Mouse (Mus musculus): ENCODE data around the gene Rab8b. TPM values are rescaled to one million over a fixed set of nuclear protein-coding genes. Genes with fewer than 3 reads are reported as not detected.

Gene Rab8b
- polyA plus RNA-seq, 1 experiment from 2014 or later = 26.7 TPM

DNA sequence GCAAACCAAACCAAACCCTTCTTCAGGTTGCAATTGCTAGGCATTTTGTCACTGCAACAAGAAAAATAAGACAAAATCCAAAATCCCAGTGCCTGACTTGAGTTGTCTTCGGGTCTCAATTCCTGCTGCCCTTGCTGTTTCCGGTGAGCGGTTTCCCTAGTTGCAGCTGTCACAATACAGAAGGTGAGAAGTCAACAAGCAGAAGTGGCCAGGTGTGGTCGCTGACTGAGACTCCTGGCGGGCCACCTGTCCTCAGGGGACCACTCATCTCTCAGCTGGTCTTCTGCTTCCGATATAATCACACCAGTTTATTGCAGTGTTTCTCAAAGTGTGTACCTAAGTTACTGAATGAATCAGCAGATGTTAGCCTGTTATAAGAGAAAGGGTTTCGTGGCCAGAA lies 10.9 kb upstream of the Rab8b start:
- WGBS = 73% methylated on average over 7 of the region's 7 CpGs
- DNase-seq (ENCODE audit: low spot score) = no peak
- no peak overlapping the region for H3K27ac ChIP-seq (replicated peaks)

DNA sequence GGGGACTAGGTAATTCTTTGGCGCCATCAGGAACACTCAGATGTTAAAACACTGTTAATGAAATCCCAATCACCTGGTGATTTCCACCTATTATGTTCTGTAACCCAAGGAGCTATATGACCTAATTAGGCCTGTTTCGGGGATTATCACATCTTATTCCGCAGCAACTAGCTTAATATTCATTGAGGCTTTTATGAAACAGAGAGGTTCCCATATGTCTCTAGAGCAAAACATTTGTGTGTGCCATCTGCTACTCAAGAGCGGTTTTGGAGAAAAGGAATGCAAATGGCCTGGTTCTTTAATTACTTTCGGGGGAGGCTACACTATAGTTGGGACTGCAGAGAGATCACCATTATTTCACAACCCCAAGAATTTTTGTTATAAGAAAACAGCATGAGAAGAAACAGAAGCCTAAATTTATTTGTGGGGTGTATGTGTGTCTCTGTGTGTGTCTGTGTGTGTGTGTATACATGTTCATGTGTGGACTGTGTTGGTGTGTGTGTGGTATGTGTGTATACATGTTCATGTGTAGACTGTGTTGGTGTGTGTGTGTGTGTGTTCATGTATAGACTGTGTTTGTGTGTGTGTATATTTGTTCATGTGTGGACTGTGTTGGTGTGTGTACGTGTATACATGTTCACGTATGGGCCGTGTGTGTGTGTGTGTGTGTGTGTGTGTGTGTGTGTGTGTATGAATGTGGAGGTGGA lies 8.4 kb upstream of the Rab8b start:
- no peaks in the 10 kb centered on the region for H3K36me3 ChIP-seq
- no peaks in the 10 kb centered on the region for H3K9me3 ChIP-seq (replicated peaks)
- peak; percentile 3 for DNase-seq (ENCODE audit: low spot score)
- no peak overlapping the region for H3K27ac ChIP-seq (replicated peaks)
- no peaks in the 10 kb centered on the region for H3K4me1 ChIP-seq
- WGBS = 85% methylated on average over 8 of the region's 8 CpGs
- H3K4me3 ChIP-seq = no peak overlapping the region
- H3K27me3 ChIP-seq (ENCODE audit: low read depth, poor library complexity, severe bottlenecking) = no peaks in the 10 kb centered on the region; the same call in 1 of the 2 replicates

More for the DNA sequence above, 10.9 kb upstream of the Rab8b start:
- H3K4me1 ChIP-seq = peaks cover 16% of the 10 kb centered on the region
- no peaks in the 10 kb centered on the region for H3K36me3 ChIP-seq
- no peaks in the 10 kb centered on the region for H3K9me3 ChIP-seq (replicated peaks)
- peaks cover 5% of the 10 kb centered on the region; the same call in 1 of the 2 replicates for H3K27me3 ChIP-seq (ENCODE audit: low read depth, poor library complexity, severe bottlenecking)
- no peak overlapping the region for H3K4me3 ChIP-seq

DNA sequence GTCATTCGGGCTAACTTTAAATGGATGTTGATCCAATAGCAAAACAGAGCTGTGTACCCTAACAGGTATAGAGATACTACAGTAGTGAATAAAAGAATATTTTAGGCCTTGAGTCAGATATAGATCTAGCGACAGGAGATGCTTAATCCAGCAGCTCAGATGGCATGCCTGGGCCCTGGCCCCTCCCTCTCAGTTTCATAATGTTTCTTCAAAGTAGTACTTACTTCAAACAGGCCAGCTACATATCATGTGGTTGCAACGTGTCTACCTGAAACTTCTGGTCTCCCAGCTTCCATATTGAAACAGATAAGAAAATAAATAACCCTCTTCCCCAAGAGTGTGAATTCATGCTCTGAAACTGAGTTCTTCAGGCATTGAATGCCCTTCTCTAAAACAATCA lies 6.4 kb upstream of the Rab8b start:
- Histone ChIP-seq H3K9me3 (replicated peaks) (no peaks in the 10 kb centered on the region), H3K27me3 (ENCODE audit: low read depth, poor library complexity, severe bottlenecking) (peaks cover 8% of the 10 kb centered on the region), H3K27ac (replicated peaks) (no peak overlapping the region), H3K36me3 (no peaks in the 10 kb centered on the region), H3K4me1 (0 out of 2 replicates have a peak, but pooled peaks cover 1% of the 10 kb centered on the region), H3K4me3 (no peak overlapping the region)
- no peak for DNase-seq (ENCODE audit: low spot score)
- 77% methylated on average over 3 of the region's 3 CpGs for WGBS

DNA sequence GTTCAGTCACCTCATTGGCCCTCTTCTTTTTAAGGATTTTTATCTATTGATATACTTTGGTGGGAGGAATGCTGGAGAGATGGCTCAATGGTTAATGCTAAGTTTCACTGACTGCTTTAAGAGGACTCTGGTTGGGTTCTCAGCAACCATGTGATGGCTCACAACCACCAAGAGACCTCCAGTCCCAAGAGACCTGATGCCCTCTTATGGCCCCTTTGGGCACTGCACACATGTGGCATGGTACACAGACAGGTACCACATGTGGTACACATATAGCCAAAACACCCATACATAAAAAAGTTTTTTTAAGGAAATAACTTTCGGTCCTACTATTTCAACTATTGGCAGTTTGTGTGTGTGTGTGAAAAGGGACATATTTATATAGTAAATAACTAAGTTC lies 2.6 kb upstream of the Rab8b start:
- Histone ChIP-seq H3K27me3 (ENCODE audit: low read depth, poor library complexity, severe bottlenecking) (peaks cover 10% of the 10 kb centered on the region; the same call in 1 of the 2 replicates), H3K4me1 (peaks cover 26% of the 10 kb centered on the region), H3K27ac (replicated peaks) (no peak overlapping the region), H3K4me3 (no peak overlapping the region), H3K36me3 (no peaks in the 10 kb centered on the region), H3K9me3 (replicated peaks) (no peaks in the 10 kb centered on the region)
- WGBS = 90% methylated on average over 1 of the region's 1 CpGs
- no peak for DNase-seq (ENCODE audit: low spot score)

DNA sequence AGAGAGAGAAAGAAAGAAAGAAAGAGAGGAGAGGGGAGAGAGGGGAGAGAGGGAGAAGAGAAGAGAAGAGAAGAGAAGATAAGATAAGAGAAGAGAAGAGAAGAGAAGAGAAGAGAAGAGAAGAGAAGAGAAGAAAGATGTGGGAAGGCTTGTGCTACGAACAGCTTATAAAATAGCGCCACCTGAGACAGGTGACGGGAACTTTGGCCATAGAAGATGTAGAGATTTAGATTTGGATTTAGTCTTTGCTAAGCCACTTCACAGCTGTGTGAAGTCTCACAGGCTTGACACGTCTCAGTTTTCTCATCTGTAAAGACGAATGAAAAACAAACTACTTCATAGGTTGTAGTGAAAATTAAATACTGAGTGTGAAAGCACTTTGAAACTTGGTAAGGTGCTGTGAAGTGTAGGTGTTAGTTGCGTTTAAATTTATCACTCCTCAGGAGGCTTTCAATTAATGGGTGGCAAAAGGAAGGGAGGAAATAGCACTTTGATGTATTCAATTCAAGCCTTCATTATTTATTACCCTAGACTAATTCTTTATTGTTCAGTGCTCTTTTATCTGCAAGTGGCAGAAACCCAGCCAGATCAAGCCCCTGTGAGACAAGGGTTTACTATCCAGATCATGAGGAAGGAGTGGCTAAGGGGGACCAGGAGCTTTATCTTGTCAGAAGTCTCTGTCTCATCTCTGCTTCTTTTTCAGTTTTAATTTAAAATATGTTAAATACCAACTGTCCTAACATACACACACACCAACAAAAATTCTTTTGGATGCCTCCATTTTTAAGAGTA lies 1.2 kb upstream of the Rab8b start:
- no peak for DNase-seq (ENCODE audit: low spot score)
- Histone ChIP-seq H3K27ac (replicated peaks) (peak overlapping the region; percentile 95; the same call in 1 of the 2 replicates), H3K27me3 (ENCODE audit: low read depth, poor library complexity, severe bottlenecking) (peaks cover 10% of the 10 kb centered on the region; the same call in 1 of the 2 replicates), H3K4me3 (peak overlapping the region; percentile 79), H3K36me3 (0 out of 2 replicates have a peak, but pooled peaks cover 4% of the 10 kb centered on the region), H3K4me1 (peaks cover 26% of the 10 kb centered on the region), H3K9me3 (replicated peaks) (no peaks in the 10 kb centered on the region)
- 12% methylated on average over 6 of the region's 6 CpGs for WGBS

DNA sequence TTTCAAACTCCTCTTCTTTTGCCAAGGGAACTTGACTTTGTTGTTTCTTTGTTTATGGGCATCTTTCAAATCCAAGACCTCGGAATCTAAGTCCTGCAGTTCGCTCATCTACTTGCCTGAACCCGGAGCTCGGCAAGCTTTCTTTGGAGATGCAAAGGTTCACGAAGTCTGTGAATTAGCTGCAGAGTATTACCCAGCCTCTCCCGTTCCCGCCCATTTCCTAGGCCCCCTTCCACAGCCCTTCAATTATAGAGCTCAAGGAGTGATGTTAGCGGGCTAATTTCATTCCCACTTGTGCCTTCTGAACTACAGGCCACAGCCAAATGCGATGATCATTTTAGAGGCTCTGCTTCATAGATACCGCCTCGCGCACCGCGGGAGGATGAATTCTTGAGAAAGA lies 494 bp upstream of the Rab8b start:
- H3K9me3 ChIP-seq (replicated peaks) = no peaks in the 10 kb centered on the region
- H3K4me3 ChIP-seq = peak overlapping the region; percentile 79
- no peak for DNase-seq (ENCODE audit: low spot score)
- peaks cover 10% of the 10 kb centered on the region; the same call in 1 of the 2 replicates for H3K27me3 ChIP-seq (ENCODE audit: low read depth, poor library complexity, severe bottlenecking)
- 0 out of 2 replicates have a peak, but pooled peaks cover 4% of the 10 kb centered on the region for H3K36me3 ChIP-seq
- H3K27ac ChIP-seq (replicated peaks) = peak overlapping the region; percentile 95
- under 1% methylated on average over 14 of the region's 14 CpGs for WGBS
- H3K4me1 ChIP-seq = peaks cover 26% of the 10 kb centered on the region

DNA sequence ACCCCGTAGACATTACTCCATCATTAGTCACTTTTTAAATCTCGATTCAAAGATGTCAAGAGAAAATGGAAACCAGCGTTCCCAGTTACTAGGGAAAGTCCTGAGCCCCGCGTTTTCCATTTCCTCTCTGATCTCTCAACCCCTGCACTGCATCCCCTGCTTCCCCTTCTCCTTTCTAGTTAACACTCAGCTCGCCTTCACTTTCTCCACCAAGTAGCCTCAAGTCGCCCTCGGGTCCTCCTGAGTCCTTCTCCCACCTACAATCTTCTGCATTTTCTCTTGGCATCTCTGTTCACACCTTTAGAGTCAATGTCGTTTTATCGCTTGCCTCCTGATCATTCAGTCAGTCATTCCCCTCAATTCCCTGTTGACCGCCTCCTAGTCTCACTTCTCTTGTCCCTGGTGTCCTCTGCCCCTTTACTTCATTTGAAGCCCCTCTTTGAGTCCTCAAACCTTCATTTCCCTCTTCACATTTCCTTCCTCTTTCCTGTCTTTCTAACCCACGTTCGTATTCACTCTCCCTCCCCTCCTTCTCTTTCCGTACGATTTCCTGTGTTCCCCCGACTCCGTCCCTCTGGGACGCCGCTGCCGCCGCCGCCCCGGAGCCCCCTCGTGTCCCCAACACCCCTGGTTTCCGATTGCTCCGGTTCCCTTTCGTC lies 686 bp downstream of the Rab8b start:
- H3K9me3 ChIP-seq (replicated peaks) = no peaks in the 10 kb centered on the region
- H3K4me3 ChIP-seq = peak overlapping the region; percentile 79
- no peak for DNase-seq (ENCODE audit: low spot score)
- H3K4me1 ChIP-seq = peaks cover 26% of the 10 kb centered on the region
- 3% methylated on average over 27 of the region's 27 CpGs for WGBS
- H3K27me3 ChIP-seq (ENCODE audit: low read depth, poor library complexity, severe bottlenecking) = peaks cover 10% of the 10 kb centered on the region; the same call in 1 of the 2 replicates
- H3K27ac ChIP-seq (replicated peaks) = peak overlapping the region; percentile 95
- H3K36me3 ChIP-seq = 0 out of 2 replicates have a peak, but pooled peaks cover 4% of the 10 kb centered on the region

DNA sequence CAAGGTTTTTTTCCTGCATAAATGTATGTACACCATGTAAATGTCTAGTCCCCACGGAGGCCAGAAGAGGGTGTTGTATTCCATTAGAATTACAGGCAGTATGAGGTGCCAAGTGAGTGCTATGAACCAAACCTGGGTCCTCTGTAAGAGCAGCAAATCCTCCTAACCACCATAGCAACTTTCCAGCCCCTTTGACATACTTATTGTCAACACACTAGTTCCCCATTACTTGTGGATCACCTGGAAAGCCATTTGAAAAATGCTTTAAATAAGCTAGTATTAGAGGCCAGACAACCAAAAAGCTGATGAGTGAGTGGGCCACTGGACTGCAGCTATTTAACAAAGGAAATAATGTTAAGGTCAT lies 1.6 kb downstream of the Rab8b start:
- Histone ChIP-seq H3K4me1 (peaks cover 26% of the 10 kb centered on the region), H3K4me3 (no peak overlapping the region), H3K27ac (replicated peaks) (no peak overlapping the region), H3K9me3 (replicated peaks) (no peaks in the 10 kb centered on the region), H3K27me3 (ENCODE audit: low read depth, poor library complexity, severe bottlenecking) (peaks cover 10% of the 10 kb centered on the region; the same call in 1 of the 2 replicates), H3K36me3 (peaks cover 9% of the 10 kb centered on the region; the same call in 1 of the 2 replicates)
- no peak for DNase-seq (ENCODE audit: low spot score)
- WGBS = 78% methylated on average over 1 of the region's 1 CpGs

DNA sequence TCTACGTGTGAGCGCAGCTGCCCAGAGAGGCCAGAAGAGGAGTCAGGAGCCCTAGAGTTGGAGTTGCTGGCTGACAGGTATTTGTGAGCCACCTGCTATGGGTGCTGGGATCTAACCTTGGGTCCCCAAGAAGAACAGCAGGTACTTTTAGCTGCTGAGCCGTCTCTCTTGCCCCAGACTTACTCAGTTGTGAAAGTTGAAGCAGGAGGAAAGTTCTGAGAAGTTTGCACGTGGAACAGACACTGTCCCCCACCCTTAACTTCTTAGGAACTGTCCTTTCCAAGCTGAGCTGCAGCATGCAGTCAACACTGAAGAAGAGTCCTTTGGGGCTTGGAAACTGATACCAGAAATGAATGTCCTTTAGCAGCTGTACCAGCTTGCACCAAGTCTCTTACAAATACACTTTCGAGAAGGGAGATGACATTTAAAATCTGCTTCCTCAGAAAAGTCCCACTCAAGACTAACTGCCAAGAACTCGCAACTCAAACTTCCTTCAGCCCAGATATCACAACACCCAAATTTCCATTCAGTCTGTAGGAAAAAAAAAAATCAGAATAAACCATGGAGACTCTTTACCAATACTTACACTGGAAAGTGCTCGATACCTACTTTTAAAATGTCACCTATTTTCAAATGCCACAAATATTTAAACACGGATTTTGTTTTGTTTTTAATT lies 2.1 kb downstream of the Rab8b start:
- WGBS = 95% methylated on average over 8 of the region's 8 CpGs
- no peaks in the 10 kb centered on the region for H3K9me3 ChIP-seq (replicated peaks)
- DNase-seq (ENCODE audit: low spot score) = no peak
- H3K36me3 ChIP-seq = peaks cover 10% of the 10 kb centered on the region; the same call in 1 of the 2 replicates
- H3K27ac ChIP-seq (replicated peaks) = no peak overlapping the region
- H3K4me3 ChIP-seq = no peak overlapping the region
- peaks cover 26% of the 10 kb centered on the region for H3K4me1 ChIP-seq
- H3K27me3 ChIP-seq (ENCODE audit: low read depth, poor library complexity, severe bottlenecking) = peaks cover 10% of the 10 kb centered on the region; the same call in 1 of the 2 replicates

DNA sequence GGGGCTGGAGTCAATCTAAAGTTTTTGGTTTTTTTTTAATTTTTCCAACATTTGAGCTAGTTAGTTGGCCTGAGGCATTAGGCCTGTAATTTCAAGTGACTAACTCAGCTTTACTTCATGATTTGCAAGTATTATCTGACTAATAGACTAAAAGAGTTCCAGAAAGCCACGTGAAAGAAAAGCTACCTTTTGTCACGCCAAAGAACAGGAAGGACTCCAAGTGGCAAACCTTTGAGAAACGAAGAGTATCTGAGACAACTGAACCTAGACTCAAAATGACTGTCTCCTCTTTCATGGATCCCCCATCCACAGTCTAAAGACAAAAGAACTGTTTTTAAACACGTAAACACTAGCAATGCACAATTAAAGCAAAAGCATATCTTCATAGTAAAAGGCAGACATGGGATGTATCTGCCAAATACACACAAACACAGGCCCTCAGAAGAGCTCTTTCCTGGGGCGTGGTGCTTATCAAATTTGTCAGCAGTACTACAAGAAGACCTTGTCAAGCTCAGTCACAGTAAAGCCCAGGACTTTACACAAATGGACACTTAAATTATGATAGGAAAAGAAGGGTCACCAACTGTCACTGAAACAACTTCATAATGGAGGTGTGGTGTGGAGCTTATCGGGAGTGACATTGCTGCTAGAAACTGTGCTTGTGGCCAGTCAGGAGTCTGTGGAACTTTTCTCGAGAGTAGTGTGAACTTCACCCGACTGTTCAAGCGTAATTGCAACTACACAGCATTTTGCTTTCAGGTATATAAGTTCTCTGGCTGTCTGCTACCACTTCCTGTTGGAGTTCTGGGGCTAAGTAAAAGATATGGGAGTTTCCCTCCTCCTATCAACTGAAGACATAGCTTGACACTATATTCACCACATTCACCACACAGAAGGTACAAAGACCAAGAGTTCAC lies 3.4 kb downstream of the Rab8b start:
- Histone ChIP-seq H3K9me3 (replicated peaks) (no peaks in the 10 kb centered on the region), H3K27me3 (ENCODE audit: low read depth, poor library complexity, severe bottlenecking) (peaks cover 5% of the 10 kb centered on the region; the same call in 1 of the 2 replicates), H3K27ac (replicated peaks) (no peak overlapping the region), H3K4me1 (peaks cover 26% of the 10 kb centered on the region), H3K36me3 (peaks cover 10% of the 10 kb centered on the region; the same call in 1 of the 2 replicates), H3K4me3 (no peak overlapping the region)
- WGBS = 85% methylated on average over 9 of the region's 9 CpGs
- DNase-seq (ENCODE audit: low spot score) = no peak

DNA sequence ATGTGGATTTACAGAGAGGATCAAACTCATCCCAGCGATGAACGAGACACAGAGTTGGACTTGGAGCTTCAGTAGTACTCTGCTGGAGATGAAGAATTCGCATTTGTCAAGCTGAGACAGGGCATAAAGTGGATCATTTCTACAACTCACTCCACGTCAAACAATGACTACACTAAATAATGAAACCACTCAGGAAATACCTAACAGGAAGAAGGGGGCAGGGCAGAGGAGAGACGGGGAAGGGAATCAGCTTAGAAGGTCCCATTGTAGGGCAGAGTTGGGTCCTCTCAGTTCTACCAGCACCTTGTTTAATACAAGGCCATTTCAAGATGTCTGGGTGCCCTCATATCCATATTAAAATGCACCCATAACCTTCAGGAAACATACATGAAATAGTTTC lies 4.1 kb downstream of the Rab8b start:
- Histone ChIP-seq H3K4me1 (peaks cover 20% of the 10 kb centered on the region), H3K4me3 (no peak overlapping the region), H3K27ac (replicated peaks) (no peak overlapping the region), H3K36me3 (peaks cover 13% of the 10 kb centered on the region; the same call in 1 of the 2 replicates), H3K27me3 (ENCODE audit: low read depth, poor library complexity, severe bottlenecking) (no peaks in the 10 kb centered on the region), H3K9me3 (replicated peaks) (no peaks in the 10 kb centered on the region)
- DNase-seq (ENCODE audit: low spot score) = no peak
- 86% methylated on average over 5 of the region's 5 CpGs for WGBS

All from midbrain, embryonic 10.5 days (tissue).